Mouse (Mus musculus): ENCODE results near the gene Gfm1.

GRCm38 (mm10) chr3:67520568-67521143, 90.8 kb downstream of the Gfm1 start:
- TF ChIP-seq CTCF (IDR thresholded peaks at IDR 0.05; ENCODE audit: borderline replicate concordance, extremely low read depth, insufficient read depth, insufficient read length) (no peak), POLR2A (IDR thresholded peaks at IDR 0.05; ENCODE audit: borderline replicate concordance, extremely low read depth, insufficient read depth, insufficient read length, poor library complexity, severe bottlenecking) (no peak)

Measured in brain, embryonic 14.5 days (tissue).